Mouse (Mus musculus) CH12F3 (cell line): ENCODE data around the gene Aatf.

Experiments
- in situ Hi-C: fragments of 300-500 bp; cut with MboI; formaldehyde crosslinking; loops from 2 replicates; pipeline ENCODE4 v1.14.3; 2020; ENCODE audit warnings: low sequenced_read_pairs

Gene Aatf

DNA sequence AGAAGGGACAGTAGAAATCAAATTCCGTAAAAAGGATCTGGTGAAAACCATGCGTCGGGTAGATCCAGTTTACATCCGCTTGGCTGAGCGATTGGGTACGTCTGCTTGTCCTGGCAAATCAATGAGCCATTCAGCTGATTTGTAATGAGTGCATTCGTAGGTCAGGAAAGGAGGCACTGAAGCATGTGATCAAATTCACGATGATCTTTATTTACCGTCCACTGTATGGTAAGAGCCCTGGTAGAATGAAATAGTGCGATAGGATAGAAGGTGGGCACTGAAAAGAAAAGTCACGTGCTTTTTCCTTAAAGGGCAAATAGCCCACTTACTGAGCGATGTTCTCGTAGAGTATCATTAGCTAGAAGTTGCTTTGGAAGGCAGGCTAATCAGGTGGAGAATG lies 130.9 kb downstream of the Aatf start:
- in situ Hi-C loops = no loop called here

GRCm38 (mm10) chr11:84376510-84377365 lies 136.6 kb downstream of the Aatf start:
- in situ Hi-C loops = no loop called here

GRCm38 (mm10) chr11:84375951-84376496 lies 137.3 kb downstream of the Aatf start:
- in situ Hi-C loops = no loop called here

- in situ Hi-C loops = no loop called here
These were observed 140.2 kb downstream of the Aatf start for GRCm38 (mm10) chr11:84373122-84373521.
